Mouse (Mus musculus) bone marrow macrophage, adult 2 months (primary cell): ENCODE results near the gene Rgl2.

Experiments
- CTCF ChIP-seq: IDR thresholded peaks from 2 replicates; pipeline ENCODE4 v1.5.1; 2012; ENCODE audit warnings: low read depth, mild to moderate bottlenecking, low read length, moderate library complexity
- POLR2A ChIP-seq: IDR thresholded peaks from 2 replicates; pipeline ENCODE4 v1.6.1; 2012; ENCODE audit warnings: mild to moderate bottlenecking, low read depth, low read length, borderline replicate concordance

GRCm38 (mm10) chr17:33915671-33916250 lies 13.6 kb upstream of the Rgl2 start, which contains the start of the genes Tapbp and Zbtb22:
- TF ChIP-seq POLR2A (no peak), CTCF (no peak)
